Mouse (Mus musculus): ENCODE results near the gene Psmb5. TPM values are rescaled to one million over a fixed set of nuclear protein-coding genes. Genes with fewer than 3 reads are reported as not detected.

Gene Psmb5
- total RNA-seq, 2 experiments from 2014 or later, result 173 to 176 TPM

- DNase-seq (ENCODE audit: low spot score in 2 of 2), result no peak
Observed at GRCm38 (mm10) chr14:54594055-54594454, 23.8 kb downstream of the Psmb5 start.

GRCm38 (mm10) chr14:54592319-54592934 is 25.4 kb downstream of the Psmb5 start:
- no peak for DNase-seq (ENCODE audit: low spot score in 2 of 2)

GRCm38 (mm10) chr14:54591056-54591455 is 26.8 kb downstream of the Psmb5 start:
- DNase-seq (ENCODE audit: low spot score in 2 of 2), result no peak

GRCm38 (mm10) chr14:54583681-54584338 is 34.0 kb downstream of the Psmb5 start:
- peak; percentile 52 to 66 for DNase-seq (ENCODE audit: low spot score in 2 of 2)

DNA sequence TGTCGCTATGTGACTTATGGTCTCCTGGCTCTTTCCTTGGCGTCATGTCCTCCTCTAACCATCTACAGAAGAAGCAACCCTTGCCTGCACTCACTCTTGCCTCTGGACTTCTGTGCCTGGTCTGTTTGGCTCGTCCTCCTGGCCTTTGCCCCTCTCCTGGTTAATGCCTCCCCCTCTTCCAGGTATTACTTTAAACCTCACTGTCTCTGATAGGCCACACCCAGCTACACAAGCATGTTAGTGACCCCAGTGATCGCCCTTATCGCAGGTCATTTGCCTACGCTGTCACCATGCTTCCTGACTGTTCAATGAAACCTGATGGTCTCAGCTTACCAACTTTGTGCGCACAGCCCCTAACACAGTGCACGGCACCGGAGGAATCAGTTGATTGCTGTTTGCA is 35.3 kb downstream of the Psmb5 start:
- DNase-seq (ENCODE audit: low spot score in 2 of 2), result no peak

DNA sequence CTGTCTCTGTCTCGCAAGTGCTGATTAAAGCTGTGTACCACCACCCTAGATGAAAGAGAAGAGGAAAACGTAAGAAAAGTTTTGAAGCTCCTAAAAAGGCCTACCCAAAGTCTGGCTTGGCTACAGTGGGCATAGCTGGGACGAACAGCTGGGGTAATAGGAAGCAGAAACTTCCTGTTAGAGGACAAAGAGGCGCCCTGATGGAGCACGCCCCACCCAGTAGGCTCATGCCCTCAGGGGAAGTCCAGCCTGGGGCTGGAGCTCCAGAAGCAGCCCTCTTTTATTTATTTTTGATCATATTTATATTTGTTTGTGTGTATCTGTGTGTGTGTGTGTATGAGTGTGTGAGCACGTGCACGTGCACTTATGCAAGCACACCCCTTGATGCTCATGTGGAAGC is 38.2 kb downstream of the Psmb5 start:
- no peak for DNase-seq (ENCODE audit: low spot score in 2 of 2)

DNA sequence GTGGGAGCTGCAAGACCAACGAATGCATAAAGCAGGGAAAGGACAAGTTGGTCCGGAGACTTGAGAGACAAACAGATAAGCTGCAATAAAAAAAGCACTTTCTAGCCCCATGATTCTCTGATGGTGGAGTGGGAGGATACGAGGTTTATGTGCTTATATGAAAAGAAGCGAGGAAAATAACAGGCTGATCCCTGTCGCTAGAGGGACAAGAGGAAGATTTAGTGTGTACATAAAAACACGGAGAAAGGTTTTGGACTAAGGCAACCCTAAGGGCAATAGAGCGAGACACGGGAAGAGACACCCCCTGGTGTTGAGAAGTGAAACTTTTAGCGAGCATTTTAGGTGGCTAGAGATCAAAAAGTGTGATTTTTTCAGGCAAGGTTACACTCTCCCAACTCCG is 39.8 kb downstream of the Psmb5 start:
- DNase-seq (ENCODE audit: low spot score in 2 of 2), result peak in 1 of 2 experiments; percentile 37

DNA sequence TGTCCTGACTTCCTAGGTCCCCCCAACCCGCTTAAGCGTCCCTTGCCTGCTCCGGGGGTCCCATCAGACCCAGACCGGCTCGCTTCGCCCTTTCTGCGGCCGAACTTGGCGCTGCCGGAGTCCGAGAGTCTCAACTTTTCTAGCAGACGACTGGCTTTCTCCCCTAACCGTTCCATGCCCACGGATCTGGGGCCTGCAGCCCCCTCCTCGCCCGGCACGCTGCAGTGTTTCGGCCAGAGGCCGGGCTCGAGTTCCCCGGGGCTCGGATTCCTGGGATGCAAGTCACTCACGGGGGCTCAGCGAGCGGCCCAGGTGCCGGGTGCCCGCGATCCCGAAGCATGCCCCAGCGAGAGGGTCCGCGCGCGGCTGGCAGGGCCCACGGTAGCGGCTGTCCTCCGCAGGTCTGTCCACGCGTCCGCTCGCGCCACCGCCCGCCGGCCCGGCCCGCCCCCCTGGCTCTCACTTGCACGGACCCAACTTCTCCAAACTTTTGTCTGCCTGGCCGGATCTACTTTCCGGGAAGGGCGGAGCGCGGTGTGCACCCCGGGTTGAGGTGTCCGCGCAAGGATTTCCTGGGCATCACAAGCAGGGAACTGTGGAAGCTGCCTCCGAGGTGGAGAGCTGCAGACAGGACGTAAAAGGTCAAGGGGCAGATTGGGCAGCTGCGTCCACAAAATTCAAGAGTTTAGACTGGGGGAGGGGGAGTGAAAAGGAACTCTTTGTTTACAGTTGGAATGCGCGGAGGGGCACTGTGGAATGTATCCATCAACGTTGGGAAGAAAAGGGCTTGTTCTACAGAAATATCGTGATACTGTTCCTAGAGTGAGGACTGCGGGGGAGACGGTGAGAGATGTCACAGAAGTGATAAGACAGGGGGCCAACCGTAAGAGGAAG is 40.5 kb downstream of the Psmb5 start, which contains the start of gene Ajuba:
Gene Ajuba, minus strand, starts transcription at position 470 of the 894 bp plus-strand sequence.
- DNase-seq (ENCODE audit: low spot score in 2 of 2), result peak; percentile 80 to 92

DNA sequence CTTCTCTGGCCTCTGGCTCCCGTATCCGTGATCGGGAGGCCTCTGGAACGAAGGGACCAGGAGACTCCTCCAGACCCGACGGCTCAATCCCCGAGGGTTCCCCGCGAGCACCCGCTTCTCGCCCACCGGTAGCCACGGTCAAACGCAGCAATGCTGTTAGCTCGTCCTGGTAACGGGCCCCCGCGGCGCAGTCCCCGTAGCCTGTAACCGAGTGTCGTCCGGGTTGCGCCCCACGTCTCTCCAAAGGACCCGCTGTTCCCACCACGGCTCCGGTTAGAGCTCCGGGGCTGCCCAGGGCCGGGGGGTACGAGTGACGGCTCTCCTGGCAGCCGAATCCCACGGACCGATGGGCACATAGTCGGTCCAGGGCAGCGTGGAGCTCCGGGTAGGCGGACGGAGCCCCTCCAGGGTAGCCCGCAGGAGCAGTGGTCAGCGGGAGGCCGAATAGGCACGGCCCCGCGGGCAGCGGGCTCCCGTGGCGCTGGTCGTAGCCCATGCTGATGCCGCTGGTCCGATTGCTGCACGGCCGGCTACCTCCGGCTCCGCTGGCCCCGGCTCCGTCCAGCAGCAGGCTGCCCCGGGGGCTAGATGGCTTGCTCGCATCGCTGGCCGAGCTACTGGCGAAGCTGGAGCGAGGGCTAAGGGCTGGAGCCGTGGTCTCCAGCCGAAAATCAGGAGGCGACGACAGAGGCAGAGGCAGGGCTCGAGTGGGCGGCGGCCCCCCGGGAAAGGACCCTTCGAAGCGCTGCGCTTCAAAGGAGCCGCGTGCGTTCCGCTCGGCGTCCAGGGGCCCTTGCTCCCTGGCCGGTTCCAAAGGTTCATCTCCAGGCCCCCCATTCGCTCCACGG is 41.4 kb downstream of the Psmb5 start:
- peak in 1 of 2 experiments; percentile 55 for DNase-seq (ENCODE audit: low spot score in 2 of 2)

- DNase-seq (ENCODE audit: low spot score in 2 of 2), result peak; percentile 74 to 81
Observed at GRCm38 (mm10) chr14:54575631-54576030, 42.2 kb downstream of the Psmb5 start.

- DNase-seq (ENCODE audit: low spot score in 2 of 2), result no peak
Observed at GRCm38 (mm10) chr14:54575031-54575430, 42.8 kb downstream of the Psmb5 start.

- DNase-seq (ENCODE audit: low spot score in 2 of 2), result peak in 1 of 2 experiments; percentile 50
Observed at GRCm38 (mm10) chr14:54574253-54574652, 43.6 kb downstream of the Psmb5 start.

- peak in 1 of 2 experiments; percentile 50 for DNase-seq (ENCODE audit: low spot score in 2 of 2)
Observed at GRCm38 (mm10) chr14:54572790-54573736, 44.8 kb downstream of the Psmb5 start.

DNA sequence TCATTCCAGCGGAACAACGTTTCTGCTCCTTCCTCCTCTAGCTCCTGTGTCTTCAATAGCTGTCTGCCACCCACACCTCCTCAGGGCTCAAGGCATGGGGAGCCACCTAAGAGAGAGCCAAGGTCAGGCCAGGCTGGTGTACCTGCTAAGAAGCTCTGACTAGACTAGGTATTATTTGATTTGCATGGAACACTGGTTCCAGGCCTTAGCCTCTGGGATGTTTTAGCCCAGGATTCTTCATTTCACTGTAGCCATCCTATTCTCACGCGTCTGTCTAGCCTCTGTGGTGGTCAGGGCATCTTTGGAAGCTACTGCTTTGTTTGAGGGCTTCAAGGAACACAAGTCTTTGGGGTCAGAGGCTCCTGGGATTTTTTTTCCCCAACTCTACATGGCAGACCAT is 45.7 kb downstream of the Psmb5 start:
- no peak for DNase-seq (ENCODE audit: low spot score in 2 of 2)

DNA sequence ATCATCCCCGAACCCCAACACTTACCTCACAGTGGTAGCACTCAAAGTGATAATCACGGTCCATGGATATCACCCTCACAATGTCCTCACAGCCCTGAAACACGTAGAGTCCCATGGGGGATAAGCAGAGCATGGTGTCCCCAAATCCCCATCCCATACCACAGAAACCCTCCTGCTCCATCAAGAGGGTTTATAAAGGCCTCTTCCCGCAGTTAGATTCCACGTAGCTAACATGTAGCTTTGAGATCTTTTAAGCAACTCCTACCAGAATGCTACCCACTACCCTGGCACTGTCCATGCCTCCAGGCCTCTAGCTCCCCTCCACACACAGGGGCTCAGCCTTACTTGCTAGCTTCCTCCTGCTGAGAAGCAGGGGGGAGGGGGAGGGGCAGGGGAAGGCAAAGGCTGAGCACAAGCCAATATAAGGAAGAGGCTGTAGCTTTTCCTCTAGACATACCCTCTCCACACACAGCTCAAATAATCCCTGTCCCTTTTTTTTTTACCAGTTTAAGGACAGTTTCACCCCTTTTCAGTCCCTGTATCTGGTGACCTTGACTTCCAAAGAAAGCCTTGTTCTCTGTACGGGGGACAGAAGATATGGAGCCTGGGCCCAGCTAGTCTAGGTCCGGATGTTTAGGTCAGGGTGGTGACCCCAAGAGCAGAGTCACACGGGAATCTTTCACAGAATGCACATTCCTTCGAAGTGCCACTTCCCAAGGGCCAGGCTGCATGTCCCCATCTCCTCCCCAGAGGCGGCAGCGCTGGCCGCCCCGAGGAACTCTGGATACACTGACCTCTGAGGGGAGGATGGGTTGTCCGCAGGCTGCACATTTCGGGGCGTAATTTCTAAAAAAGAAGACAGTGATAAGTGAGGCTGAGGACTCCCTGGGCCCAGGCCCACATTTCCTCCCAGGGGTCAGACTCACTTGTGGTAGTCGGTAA is 48.1 kb downstream of the Psmb5 start:
- DNase-seq (ENCODE audit: low spot score in 2 of 2), result no peak

DNA sequence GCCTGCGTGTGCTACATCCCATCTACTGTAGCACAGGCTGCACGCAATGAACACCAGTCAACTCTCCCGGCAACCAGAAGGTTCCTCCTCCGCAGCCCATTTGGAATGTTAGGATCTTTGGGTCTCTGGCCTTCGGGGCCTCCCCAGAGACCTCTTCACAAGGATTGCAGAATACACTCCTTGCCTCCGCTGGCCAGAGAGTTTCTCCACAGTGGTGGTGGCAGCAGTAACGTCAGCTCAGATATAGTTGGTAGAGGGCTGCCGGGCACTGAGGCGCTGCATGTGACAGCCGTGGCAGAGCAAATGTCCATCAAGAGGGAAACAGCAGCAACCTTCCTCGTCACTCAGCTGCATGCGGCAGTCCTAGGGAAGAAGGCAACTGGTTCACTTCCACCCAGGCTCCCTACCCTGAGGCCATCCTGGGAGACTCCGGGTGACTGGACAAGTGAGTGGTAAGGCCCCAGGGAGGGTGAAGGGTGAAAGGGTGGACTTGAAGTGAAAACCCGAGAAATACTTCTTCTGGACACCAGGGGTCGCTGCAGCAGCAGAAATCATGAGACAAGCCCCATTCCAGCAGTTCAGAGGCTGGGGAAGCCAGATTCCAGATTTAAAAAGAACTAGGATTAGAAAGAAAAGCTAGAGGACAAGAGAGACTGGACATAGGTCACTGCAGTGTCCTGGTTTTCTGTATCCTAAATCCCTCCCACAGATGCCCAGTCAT is 49.0 kb downstream of the Psmb5 start:
- DNase-seq (ENCODE audit: low spot score in 2 of 2), result peak; percentile 58 to 67
